Mouse (Mus musculus): ENCODE data around the gene Tgfa. TPM values are rescaled to one million over a fixed set of nuclear protein-coding genes. Genes with fewer than 3 reads are reported as not detected.

The Tgfa gene
- polyA plus RNA-seq, 1 experiment from 2014 or later: 12.3 TPM

DNA sequence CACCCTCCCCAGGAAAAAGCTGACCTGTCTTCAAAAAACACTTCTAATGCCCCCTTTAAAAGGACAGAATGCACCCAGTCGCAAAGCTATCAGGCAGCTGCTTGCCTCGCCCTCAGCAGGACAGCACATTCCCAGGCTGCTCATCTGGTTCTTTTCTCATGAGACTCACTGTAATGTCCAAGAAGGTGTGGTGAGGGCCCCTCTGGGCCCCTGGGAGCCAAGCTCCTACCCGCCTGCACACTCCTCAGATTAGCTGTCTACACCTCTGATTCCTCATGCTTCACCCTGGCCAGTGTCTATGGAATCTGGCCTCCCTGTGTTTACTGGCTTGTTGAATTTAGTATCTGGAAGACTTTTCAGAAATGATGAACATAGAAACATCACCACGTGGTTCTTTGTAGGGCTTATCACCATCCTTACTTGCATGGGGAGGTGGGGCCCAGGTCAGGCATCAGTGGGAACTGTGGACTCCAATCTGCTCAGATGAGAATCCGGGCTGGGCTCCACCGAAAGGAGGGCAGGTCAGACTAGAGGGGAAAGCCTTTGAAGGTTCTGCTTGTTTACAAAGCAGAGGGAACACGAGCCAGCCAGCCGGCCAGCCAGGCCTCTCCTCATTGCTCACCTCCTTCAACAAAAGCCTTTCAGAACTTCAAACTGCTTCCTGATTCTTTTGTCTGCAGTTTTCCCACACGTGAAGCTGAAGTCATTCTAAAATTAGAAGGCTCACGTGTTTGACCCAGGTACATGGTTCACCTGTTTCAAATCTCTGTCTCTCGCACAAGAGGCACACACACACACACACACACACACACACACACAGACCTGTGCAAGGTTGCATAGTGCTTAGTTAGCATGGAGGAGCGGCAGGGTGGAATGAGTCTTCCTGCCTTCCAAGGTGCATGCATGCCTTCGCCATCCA is 38.7 kb downstream of the Tgfa start:
- peak; percentile 51; the same call in 1 of the 2 replicates for ATAC-seq (ENCODE audit: low FRiP score, low TSS enrichment)
- H3K4me1 ChIP-seq (ENCODE audit: control insufficient read depth, insufficient read depth, low read length): peaks cover 6% of the 10 kb centered on the region; the same call in 1 of the 2 replicates
- H3K9me3 ChIP-seq (ENCODE audit: control insufficient read depth, low read length): no peaks in the 10 kb centered on the region
- H3K36me3 ChIP-seq (ENCODE audit: control insufficient read depth, insufficient read depth, low read length): no peaks in the 10 kb centered on the region
- no peak overlapping the region for H3K4me3 ChIP-seq (ENCODE audit: low read length)
- 0 out of 2 replicates have a peak overlapping the region, but pooled peaks have one; percentile 4 for H3K9ac ChIP-seq (ENCODE audit: low read depth, low read length)
- WGBS: 24% methylated on average over 13 of the region's 13 CpGs
- no peaks in the 10 kb centered on the region for H3K27me3 ChIP-seq (ENCODE audit: control insufficient read depth, insufficient read depth, low read length)
- H3K27ac ChIP-seq (ENCODE audit: low read depth, low read length): peak overlapping the region; percentile 74
- no peak overlapping the region for H3K4me2 ChIP-seq (replicated peaks; ENCODE audit: low read depth, low read length)

DNA sequence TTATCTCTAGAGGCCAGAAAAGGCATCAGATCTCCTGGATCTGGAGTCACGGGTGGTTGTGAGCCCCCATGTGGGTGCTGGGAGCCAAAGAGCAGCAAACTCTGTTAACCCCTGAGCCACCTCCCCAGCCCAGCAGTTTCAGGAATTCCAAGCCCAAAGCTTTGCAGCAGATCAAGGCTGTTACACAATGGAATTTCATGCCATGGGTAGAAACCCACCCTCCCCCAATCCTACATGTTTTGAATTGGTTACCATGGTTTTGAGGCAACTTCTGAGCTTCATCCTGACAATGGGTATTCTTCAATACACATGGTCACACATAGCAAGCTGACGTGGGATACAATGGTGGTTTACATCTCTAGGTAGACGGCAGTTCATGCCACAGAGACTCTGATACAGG is 49.8 kb downstream of the Tgfa start:
- Histone ChIP-seq H3K27me3 (ENCODE audit: control insufficient read depth, insufficient read depth, low read length) (no peaks in the 10 kb centered on the region), H3K27ac (ENCODE audit: low read depth, low read length) (no peak overlapping the region), H3K9ac (ENCODE audit: low read depth, low read length) (no peak overlapping the region), H3K36me3 (ENCODE audit: control insufficient read depth, insufficient read depth, low read length) (no peaks in the 10 kb centered on the region), H3K4me1 (ENCODE audit: control insufficient read depth, insufficient read depth, low read length) (0 out of 2 replicates have a peak, but pooled peaks cover 3% of the 10 kb centered on the region), H3K9me3 (ENCODE audit: control insufficient read depth, low read length) (no peaks in the 10 kb centered on the region), H3K4me2 (replicated peaks; ENCODE audit: low read depth, low read length) (no peak overlapping the region), H3K4me3 (ENCODE audit: low read length) (no peak overlapping the region)
- ATAC-seq (ENCODE audit: low FRiP score, low TSS enrichment): no peak
- 68% methylated on average over 3 of the region's 3 CpGs for WGBS

DNA sequence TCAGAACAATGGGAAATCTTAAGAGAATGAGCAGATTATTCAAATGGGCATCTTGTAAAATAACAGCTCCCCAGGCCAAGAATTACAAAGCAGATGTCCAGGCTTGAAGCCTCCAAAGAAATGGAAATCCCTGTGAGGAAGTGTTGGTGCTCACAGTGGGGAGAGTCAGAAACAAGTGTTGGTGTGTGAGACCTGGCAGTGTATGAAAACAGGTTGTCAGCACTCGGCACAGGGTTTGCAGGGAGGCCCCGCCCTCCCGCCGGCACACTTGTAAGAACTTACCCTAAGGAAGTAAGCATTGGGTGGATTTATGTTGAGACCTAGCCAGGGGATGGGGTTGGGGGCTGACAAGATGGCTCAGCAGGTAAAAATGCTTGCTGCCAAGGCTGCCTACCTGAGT is 50.9 kb downstream of the Tgfa start:
- Histone ChIP-seq H3K9me3 (ENCODE audit: control insufficient read depth, low read length) (no peaks in the 10 kb centered on the region), H3K4me3 (ENCODE audit: low read length) (no peak overlapping the region), H3K27me3 (ENCODE audit: control insufficient read depth, insufficient read depth, low read length) (no peaks in the 10 kb centered on the region), H3K4me2 (replicated peaks; ENCODE audit: low read depth, low read length) (no peak overlapping the region), H3K4me1 (ENCODE audit: control insufficient read depth, insufficient read depth, low read length) (peaks cover 3% of the 10 kb centered on the region; the same call in 1 of the 2 replicates), H3K9ac (ENCODE audit: low read depth, low read length) (no peak overlapping the region), H3K27ac (ENCODE audit: low read depth, low read length) (no peak overlapping the region), H3K36me3 (ENCODE audit: control insufficient read depth, insufficient read depth, low read length) (no peaks in the 10 kb centered on the region)
- 53% methylated on average over 4 of the region's 4 CpGs for WGBS
- no peak for ATAC-seq (ENCODE audit: low FRiP score, low TSS enrichment)

DNA sequence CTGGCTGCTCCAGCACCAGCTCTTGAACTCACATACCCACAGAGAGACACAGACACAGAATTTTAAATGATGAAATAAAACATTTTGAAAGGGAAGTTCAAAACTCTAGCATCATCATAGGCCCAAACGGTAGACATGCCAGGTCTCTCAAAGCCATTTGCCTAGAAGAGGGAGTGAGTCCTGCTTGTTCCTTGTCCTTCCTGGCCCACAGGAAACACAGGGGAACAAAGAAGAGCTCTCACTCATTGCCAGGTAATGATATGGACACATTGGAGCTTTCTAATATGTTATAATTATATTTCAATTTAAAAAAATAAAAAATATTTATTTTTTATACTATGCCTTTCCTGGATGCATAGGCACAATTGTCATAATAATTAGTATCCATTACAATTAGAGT is 53.5 kb downstream of the Tgfa start:
- no peak for ATAC-seq (ENCODE audit: low FRiP score, low TSS enrichment)
- 89% methylated on average over 1 of the region's 1 CpGs for WGBS

DNA sequence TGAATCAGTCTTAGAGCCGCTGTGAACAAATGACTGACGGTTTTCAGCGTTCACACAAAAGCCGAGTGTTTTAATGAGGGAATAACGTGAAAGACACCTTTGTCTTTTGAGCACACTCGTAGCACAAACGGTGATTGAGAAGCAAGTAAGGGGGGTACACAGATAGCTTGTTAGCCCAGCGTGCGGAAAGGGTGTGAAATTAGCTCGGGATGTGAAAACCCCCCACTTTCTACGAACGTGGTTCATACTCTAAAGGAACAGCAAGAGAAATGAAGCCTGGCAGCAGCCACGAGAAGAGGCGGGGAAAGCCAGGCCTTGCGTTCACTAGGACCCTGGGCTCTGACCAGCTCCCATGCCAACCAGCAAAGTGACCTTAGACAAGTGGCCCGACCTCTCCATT is 54.0 kb downstream of the Tgfa start:
- 78% methylated on average over 16 of the region's 16 CpGs for WGBS
- Histone ChIP-seq H3K4me1 (ENCODE audit: control insufficient read depth, insufficient read depth, low read length) (peaks cover 7% of the 10 kb centered on the region), H3K4me3 (ENCODE audit: low read length) (no peak overlapping the region), H3K9ac (ENCODE audit: low read depth, low read length) (no peak overlapping the region), H3K36me3 (ENCODE audit: control insufficient read depth, insufficient read depth, low read length) (no peaks in the 10 kb centered on the region), H3K27me3 (ENCODE audit: control insufficient read depth, insufficient read depth, low read length) (no peaks in the 10 kb centered on the region), H3K27ac (ENCODE audit: low read depth, low read length) (no peak overlapping the region), H3K4me2 (replicated peaks; ENCODE audit: low read depth, low read length) (no peak overlapping the region), H3K9me3 (ENCODE audit: control insufficient read depth, low read length) (no peaks in the 10 kb centered on the region)
- ATAC-seq (ENCODE audit: low FRiP score, low TSS enrichment): no peak

More for the DNA sequence above, 53.5 kb downstream of the Tgfa start:
- Histone ChIP-seq H3K4me1 (ENCODE audit: control insufficient read depth, insufficient read depth, low read length) (peaks cover 7% of the 10 kb centered on the region), H3K9ac (ENCODE audit: low read depth, low read length) (no peak overlapping the region), H3K9me3 (ENCODE audit: control insufficient read depth, low read length) (no peaks in the 10 kb centered on the region), H3K27ac (ENCODE audit: low read depth, low read length) (no peak overlapping the region), H3K4me3 (ENCODE audit: low read length) (no peak overlapping the region), H3K36me3 (ENCODE audit: control insufficient read depth, insufficient read depth, low read length) (no peaks in the 10 kb centered on the region), H3K27me3 (ENCODE audit: control insufficient read depth, insufficient read depth, low read length) (no peaks in the 10 kb centered on the region), H3K4me2 (replicated peaks; ENCODE audit: low read depth, low read length) (no peak overlapping the region)

DNA sequence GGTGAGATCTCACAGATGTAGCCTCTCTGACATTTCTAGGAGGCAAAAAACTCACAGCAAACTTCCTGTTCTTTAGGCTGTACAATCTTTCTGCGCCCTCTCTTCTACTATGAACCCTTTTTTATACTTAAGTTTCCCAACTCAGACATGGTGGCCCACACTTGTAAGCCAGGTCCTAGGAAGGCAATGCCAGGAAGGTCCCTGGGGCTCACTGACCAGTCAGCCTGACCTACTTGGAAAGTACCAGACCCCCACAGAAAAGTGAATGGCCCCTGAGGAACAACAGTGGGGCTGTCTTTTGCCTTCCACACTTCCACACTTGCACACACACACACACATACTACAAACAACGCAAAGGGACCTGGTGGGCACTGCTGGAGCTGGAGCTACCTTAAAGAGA is 55.2 kb downstream of the Tgfa start:
- no peaks in the 10 kb centered on the region for H3K9me3 ChIP-seq (ENCODE audit: control insufficient read depth, low read length)
- H3K4me2 ChIP-seq (replicated peaks; ENCODE audit: low read depth, low read length): no peak overlapping the region
- 89% methylated on average over 2 of the region's 2 CpGs for WGBS
- no peak overlapping the region for H3K27ac ChIP-seq (ENCODE audit: low read depth, low read length)
- H3K27me3 ChIP-seq (ENCODE audit: control insufficient read depth, insufficient read depth, low read length): no peaks in the 10 kb centered on the region
- no peaks in the 10 kb centered on the region for H3K36me3 ChIP-seq (ENCODE audit: control insufficient read depth, insufficient read depth, low read length)
- no peak overlapping the region for H3K9ac ChIP-seq (ENCODE audit: low read depth, low read length)
- H3K4me3 ChIP-seq (ENCODE audit: low read length): no peak overlapping the region
- H3K4me1 ChIP-seq (ENCODE audit: control insufficient read depth, insufficient read depth, low read length): peaks cover 5% of the 10 kb centered on the region
- ATAC-seq (ENCODE audit: low FRiP score, low TSS enrichment): no peak

DNA sequence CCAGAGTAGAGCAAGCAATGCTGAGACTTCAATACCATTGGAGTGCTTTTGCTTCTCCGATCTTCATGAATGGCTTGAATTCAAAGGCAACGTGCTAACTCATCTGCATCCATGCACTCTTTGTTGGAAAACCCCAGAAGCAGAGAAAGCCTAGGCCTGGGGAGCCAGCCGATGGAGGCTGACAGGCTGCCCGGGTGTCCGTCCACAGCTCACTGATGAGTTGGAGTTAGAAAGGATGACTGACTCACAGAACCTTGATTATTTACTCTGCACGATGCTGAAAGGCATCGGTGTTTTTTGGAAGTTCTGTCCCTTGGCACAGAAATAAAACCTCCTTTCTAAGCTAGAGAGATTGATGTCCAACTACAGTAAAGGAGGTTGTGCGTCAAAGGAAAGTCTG is 55.8 kb downstream of the Tgfa start:
- no peaks in the 10 kb centered on the region for H3K9me3 ChIP-seq (ENCODE audit: control insufficient read depth, low read length)
- no peak overlapping the region for H3K4me3 ChIP-seq (ENCODE audit: low read length)
- H3K27ac ChIP-seq (ENCODE audit: low read depth, low read length): no peak overlapping the region
- no peak for ATAC-seq (ENCODE audit: low FRiP score, low TSS enrichment)
- 82% methylated on average over 8 of the region's 8 CpGs for WGBS
- peaks cover 10% of the 10 kb centered on the region for H3K4me1 ChIP-seq (ENCODE audit: control insufficient read depth, insufficient read depth, low read length)
- no peaks in the 10 kb centered on the region for H3K27me3 ChIP-seq (ENCODE audit: control insufficient read depth, insufficient read depth, low read length)
- no peak overlapping the region for H3K4me2 ChIP-seq (replicated peaks; ENCODE audit: low read depth, low read length)
- no peak overlapping the region for H3K9ac ChIP-seq (ENCODE audit: low read depth, low read length)
- no peaks in the 10 kb centered on the region for H3K36me3 ChIP-seq (ENCODE audit: control insufficient read depth, insufficient read depth, low read length)

DNA sequence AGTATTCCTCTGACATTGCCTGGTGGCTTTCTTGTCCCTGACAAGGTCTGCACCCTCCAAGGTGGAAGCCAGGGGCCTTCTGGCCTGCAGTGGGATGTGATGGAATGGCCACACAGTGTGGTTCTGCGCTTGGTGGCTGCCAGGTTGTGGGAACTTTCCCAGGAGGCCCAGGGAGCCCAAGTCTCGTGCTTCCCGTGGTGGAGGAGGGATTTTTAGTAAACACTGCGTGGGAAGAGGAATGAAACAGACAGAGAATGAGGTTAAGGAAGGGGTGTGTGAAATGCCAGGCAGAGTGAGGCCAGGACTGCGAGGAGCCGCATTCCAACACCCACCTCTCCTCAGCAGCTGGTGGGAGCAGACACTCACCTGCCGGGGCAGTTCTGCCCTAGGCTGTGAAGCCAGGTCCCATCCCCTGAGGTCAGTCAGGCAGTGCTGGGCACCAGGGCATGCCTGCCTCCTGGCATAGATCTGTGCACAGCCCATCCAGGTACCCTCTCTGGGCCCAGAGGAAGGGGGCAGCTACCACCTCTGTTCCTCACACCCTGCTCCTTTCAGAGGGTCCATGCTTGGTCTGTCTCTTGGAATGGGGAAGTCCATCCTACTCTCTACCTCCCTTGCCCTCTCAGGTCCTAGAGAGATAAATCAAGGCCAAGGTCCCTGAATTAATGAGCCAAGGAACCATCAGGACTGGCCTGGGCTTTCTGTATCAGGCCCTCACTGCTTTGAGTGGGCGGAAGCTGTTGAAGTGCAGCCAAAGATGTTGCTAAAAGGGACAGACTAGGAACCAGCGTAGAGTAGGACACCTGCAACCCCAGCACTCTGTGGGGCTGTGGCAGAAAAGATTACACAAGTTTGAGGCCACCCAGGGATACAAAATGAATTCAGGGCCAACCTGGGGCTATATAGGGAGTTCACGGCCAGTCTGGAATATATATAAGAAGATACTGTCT is 57.4 kb downstream of the Tgfa start:
- Histone ChIP-seq H3K4me3 (ENCODE audit: low read length) (no peak overlapping the region), H3K9me3 (ENCODE audit: control insufficient read depth, low read length) (no peaks in the 10 kb centered on the region), H3K4me2 (replicated peaks; ENCODE audit: low read depth, low read length) (no peak overlapping the region), H3K27me3 (ENCODE audit: control insufficient read depth, insufficient read depth, low read length) (no peaks in the 10 kb centered on the region), H3K27ac (ENCODE audit: low read depth, low read length) (peak overlapping the region; percentile 33; the same call in 1 of the 2 replicates), H3K4me1 (ENCODE audit: control insufficient read depth, insufficient read depth, low read length) (peaks cover 12% of the 10 kb centered on the region), H3K9ac (ENCODE audit: low read depth, low read length) (no peak overlapping the region), H3K36me3 (ENCODE audit: control insufficient read depth, insufficient read depth, low read length) (no peaks in the 10 kb centered on the region)
- WGBS: 36% methylated on average over 10 of the region's 10 CpGs
- ATAC-seq (ENCODE audit: low FRiP score, low TSS enrichment): peak; percentile 87
